Mouse (Mus musculus) right cerebral cortex, postnatal 10 days (tissue): ENCODE results near the gene Shld1.

Experiments used
- DNase-seq, 2 experiments: peaks; one replicate each; pipeline ENCODE4 v3.0.0; 2021; ENCODE audit warnings: low spot score in 2 of 2

The Shld1 gene

DNA sequence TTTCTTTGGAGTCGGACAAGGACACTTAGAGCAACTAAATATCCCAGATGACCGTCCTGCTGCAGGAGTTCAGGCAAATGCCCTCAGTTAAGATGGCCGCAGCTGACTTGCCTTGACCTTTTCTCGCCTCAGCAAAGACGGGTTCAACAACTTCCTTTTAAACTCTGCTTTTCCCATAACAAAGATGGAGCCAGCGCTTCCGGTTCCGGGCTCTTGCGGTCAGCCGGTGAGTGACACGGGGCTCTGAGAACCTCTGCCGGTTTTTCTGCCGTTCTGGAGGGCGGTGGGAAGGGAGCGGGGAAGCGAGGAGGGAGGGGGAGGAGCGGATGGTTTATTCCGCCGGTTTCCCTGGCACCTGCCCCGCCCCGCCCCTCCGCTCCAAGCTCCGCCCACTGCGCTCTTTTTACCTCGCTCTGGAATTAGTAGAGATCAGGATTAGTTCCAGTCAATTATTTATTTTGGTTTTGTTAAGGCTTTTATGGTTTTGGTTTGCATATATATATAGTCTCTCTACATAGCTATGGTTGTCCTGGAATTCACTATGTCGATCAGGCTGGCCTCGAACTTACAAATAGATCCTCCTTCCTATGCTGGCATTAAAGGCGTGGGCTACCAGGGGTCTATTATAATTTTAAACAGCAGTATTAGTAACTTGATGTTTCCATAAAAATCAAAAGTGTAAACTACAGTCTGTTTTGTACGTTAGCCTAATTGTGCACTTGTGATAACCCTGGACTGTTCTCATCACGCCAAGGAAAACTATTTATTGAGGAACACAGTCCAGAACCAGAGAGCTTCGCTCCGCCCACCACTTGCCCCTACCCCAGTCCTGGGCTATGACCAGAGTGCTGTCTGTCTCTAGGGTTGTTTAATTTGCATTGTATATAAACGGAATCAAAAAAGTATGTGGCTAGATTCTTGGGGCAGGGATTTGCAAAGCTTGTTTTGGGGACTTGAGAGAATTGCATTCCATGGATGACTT lies at the start of gene Shld1:
Shld1 (plus strand) TSS at position 176 of the 982 bp plus-strand sequence.
- peak; percentile 94 to 96 for DNase-seq

DNA sequence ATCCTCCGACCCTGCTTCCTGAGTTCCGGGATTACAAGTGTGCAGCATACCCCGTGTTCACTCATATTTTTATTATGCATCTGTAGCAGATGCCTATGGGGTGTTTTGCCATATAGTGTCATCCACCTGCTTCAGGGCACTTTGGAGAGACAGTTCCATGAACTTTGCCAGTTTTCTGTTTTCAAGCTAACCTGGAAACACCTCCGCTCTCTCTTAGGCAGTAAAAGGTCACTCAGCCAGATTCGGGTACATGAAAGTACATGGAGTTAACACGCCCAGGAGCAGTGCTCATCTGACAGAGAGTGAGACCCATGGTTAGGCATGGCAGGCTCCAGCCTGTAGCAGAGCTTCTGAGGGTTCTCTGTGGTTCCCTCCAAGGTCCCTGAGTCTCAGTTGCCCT lies 48.4 kb upstream of the Shld1 start:
- DNase-seq = no peak

DNA sequence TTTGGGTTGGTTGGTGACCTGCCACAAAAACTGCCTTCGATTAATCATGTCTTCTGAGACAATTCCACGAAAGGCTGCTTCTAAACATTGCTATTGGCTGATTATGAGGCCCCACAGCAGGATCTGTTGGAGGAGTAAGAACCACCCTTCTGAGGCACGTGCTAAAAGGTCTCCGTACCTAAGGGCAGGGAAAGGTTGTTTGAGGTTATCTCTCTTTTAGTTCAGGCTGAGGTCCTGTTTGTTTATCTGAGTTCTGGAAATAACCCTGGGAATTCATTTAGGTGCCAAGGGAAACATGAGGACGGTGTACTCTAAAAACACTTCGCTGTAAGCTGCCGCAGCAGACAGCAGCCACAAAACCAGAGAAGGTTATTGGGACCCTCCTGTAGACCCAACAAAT lies 47.4 kb upstream of the Shld1 start:
- no peak for DNase-seq

DNA sequence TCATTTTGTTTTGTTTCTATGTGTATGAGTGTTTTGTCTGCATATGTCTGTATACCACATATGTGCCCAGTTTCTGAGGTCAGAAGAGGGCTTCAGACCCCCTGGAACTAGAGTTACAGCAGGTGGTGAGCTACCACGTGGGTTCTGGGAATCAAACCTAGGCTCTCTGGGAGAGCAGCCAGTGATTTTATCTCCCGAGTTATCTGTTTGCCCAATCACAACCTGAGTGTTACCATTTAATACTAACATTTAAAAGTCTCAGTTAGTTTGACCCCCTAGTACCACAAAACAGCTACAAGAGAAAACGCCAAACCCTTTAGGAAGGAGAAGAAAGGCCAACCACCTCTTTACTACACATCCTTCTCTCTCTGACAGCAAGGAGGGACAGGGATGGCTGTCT lies 45.5 kb upstream of the Shld1 start:
- DNase-seq = no peak

DNA sequence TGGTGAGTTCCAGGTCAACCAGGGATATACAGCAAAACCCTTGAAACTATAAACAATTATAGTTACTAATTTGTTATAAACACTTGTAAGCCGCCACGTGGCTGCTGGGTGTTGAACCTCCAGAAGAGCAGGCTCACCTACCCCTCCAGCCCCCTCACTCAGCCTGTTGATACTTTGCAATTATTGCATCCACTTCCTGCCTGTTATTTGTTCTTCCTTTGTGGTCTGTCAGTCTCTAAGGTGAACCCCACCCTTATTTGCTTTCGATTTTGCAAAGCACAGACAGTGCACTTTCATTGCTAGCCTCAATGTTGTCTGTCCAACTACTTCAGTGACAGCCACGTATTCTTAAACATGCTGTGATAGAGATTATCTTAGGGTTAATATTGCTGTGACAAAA lies 43.6 kb upstream of the Shld1 start:
- no peak for DNase-seq

DNA sequence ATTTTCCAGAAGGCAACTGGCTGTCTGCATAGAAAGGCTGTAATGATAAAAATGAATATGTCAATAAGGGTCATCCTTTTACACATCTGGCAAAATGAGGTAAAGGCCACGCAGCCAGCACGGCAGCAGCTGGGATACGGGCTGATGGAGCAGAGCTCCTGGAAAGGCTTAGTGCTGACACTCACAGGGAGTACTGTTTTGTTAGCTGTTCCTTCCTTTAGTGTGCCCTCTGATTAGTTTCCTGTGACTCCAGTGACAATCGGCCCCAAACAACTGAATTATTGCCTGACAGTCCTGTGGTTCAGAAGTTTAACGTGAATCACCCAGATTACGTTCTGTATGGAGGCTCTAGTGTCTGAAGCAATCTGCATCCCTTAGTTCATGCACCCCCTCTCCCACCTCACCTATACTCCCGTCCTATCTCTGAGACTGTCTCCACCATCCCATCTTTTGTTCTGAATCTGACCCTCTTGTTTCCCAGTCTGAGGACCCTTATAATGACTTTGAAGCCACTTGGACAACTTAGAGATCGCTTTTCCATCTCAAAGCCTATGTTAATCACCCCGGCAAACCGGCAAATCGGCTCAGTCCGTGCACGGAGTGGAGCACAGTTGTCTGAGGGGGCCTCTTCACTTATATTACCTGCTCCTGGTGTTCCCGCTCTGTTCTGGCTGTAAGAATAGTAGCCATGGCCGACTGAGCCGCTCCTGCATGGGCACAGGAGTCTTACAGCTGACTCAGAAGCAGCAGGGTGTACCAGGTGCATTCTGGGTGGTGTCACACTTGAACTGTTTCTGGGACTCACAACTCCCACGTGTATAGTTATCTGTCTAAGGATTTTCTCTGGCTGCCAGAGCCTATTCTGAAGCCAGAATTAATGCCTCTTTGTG lies 39.6 kb upstream of the Shld1 start:
- no peak for DNase-seq

DNA sequence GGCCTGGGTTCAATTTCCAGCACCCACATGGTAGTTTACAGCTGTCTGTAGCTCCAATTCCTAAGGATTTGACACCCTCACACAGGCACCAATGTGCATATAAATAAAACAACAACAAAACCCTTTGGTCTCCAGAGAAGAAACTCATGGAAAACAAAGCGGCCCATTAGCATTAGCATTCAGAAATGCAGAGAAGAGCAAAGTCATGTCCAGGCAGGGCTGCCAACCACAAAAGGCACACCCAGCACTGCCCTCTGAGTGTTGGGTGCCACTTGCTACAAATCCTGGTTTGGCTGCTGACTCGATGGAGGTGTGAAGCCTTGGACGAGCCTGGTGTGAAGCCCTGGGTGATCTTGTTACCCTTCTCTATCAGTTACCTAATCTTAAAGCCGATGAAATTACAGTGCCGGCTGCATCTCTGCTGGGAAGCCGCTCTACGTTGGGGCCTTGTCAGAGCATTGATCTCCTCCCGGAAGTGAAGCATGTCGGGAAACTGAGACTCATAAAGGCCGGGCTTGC lies 37.3 kb upstream of the Shld1 start:
- DNase-seq = no peak

DNA sequence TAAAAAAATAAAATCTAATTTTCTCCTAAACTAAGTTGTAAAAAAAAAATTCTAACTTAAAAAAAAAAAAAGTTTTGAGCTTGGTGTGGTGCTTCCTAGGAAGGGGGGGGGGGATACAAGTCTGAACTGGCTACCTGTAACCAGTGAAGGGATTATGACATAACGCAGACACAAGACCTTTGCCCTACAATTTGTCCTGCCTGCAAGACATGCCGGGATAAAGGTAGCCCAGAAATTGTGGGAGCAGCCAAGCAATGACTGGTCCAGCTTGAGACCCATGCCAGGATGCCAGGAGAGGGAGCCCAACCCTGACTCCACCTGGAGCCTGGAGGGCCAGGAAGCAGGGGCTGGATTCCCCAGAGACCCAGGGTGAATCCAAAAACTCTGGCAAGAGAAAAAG lies 36.2 kb upstream of the Shld1 start:
- no peak for DNase-seq

DNA sequence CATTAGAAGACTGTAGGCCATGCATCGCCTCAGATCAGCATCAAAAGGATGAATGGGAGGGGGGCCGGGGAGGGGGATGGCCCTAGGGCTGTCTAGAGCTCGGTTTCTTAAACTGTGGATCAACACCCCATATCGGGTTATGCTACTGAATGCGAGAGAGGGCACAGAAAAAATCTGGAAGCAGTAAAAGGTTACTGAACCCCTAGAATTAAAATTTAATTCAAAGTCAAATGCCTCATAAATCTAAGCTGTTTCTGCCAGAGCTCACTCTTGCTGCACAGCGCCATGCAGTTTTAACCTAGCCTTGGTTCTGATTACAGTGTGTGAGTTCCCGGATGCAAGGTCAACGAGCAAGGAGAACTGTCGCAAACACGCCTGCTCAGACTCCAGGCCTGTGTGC lies 34.3 kb upstream of the Shld1 start:
- no peak for DNase-seq

DNA sequence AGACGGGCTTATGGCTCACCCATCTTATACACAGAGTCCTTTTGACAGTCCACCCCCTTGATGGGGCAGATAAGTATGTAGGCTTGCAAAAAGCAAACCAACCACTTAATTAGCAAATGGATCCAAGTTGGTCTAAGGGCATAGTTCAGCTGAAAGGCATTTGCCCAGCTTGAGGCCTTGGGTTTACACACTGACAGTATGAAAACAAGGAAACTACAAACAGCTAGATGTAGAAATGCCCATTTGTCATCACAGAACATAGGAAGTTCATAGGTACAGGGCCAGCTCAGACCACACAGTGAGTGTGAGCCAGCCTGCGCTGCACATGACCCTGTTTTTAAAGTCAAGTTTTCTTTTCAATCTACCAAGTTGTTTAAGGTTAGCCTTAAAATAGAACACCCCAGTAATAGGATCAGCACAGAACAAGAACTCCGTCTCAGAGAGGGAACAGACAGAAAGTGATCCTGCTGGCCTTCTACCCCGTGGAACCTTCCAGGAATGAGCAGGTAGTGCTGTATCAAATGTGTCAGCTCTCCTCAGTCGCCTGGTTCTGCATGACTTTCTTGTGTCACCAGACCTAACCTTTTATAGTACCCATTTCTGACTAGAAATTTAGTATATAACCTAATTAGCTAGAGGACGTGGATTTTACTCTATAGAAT lies 31.8 kb upstream of the Shld1 start:
- DNase-seq = no peak

DNA sequence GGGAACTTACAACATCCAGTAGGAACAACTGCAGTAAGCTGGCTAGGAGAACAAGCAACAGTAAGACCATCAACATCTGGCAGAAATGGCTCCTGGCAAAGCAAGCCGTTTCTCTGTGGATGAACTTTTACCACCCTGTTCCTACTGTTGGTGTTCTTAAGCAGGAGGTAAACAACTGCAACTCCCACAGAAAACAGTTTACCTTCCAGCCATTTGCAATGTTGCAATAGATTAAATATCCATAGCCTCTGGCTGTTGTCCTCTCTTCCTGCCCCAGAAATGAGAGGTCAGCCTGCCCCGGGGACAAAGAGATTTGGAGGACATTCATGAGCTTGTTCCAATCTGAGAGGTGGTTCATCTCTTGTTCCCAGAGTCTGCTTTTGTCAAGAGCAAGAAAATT lies 29.5 kb upstream of the Shld1 start:
- DNase-seq = no peak

DNA sequence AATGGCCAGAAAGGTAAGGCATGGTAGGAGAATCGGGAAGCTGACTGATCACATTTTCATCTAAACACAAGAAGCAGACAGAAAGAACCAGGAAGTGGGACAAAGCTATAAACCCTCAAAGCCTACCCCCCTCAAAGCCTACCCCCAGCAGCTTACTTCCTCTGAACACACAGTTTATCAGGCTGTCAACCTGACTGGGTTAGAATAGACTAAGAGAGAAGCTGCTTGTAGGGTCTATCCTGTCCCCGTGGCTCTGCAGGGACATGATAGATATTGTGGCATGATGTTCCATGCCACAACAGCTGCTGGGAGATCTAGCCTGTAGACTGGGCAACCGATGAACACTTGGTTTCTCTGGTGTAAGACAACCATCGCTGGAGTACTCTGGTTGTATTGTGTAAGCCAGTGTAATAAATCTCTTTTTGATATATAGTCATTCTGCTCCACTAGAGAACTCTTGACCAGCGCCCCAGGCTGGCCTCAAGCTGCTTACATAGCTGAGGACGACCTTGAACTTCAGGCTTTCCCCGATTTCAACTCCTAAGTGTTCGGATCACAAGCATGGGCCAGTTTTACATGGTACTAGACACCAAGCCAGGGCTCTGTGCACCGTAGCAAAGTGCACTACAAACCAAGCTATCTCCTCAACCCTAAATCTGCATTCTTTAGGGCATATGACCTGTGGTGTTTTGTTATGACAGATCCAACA lies 28.2 kb upstream of the Shld1 start:
- DNase-seq = no peak

DNA sequence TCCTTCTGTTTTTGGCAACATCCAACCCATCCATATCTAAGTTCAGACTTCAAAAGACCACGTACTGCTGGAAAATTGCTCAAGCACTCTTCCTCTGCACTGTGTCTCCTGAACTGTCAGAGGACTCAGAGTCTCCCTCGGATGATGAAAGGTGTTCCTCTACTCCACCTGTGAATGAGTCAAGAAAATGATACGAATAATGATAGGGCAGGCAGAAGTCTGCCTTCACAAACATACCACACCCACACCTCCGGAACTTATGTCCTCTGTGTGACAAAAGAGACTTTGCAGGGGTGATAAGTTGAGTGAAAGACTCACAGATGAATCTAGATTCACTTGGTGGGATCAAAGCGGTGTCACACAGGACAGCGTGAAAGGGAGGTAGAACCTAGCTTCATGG lies 17.6 kb upstream of the Shld1 start:
- DNase-seq = no peak

DNA sequence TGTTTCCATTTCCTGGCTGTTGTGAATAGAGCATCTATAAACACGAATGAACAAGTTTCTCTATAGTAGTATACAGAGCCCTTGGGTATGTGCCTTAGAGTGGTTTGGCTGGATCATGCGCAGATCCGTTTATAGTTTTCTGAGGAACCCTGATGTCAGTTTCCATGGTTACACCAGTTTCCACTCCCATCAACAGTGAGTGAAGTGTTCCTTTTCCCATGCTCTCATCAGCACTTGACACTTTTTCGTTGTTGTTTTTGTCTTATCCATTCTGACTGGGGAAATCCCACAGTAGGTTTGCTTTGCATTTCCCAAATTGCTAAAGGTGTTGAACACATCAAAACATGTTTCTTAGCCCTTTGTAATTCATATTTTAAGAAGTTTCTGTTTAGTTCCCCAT lies 16.4 kb upstream of the Shld1 start:
- no peak for DNase-seq

DNA sequence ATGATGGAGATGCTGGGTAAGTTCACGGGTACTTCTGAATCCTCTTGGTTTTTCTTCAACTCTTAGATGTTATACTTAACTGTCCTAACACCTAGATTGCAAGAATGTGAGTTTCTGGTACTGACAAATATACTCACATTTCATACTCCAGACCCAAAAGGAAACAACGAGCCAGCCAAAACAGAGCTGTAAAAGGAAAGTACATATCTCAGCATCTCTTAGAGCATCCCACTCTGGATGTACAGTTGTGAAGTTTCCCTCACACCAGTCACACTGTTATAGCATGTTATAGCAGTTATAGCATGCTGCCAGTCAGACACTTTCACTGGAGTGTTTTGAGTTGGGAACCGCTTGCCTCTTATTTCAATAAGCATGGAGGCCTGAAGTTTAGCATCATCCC lies 14.6 kb upstream of the Shld1 start:
- no peak for DNase-seq

DNA sequence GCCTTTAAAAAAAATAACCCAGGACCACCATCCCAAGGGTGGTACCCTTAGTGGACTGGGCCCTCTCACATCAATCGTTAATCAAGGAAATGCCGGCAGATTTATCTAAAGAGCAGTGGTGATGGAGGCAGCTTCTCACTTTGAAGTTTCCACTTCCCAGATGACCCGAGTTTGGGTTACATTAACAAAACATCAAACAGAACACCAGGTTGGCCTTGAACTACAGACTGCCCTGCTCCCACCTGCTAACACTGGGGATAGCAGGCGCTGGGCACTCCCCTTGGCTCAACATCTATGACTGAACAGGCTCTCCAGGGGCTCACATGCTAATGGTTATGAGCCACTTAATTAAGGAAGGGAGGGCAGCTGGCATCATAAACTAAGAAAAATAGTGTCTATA lies 10.6 kb upstream of the Shld1 start:
- no peak for DNase-seq

DNA sequence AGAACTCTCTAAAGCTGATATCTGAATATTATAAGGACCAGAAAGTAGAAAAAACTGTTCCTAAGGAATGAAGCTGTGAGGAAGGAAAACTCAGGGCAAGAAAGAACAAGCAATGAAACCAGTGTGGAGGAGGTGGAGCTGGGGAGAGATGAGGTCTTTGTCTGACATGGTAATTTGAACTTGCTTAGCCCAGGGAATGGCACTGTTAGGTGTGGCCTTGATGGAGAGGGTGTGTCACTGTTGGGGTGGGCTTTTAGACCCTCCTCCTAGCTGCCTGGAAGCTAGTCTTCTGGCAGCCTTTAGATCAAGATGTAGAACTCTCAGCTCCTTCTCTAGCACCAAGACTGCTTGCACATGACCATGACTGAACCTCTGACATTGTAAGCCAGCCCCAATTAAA lies 1.7 kb upstream of the Shld1 start:
- DNase-seq = no peak

DNA sequence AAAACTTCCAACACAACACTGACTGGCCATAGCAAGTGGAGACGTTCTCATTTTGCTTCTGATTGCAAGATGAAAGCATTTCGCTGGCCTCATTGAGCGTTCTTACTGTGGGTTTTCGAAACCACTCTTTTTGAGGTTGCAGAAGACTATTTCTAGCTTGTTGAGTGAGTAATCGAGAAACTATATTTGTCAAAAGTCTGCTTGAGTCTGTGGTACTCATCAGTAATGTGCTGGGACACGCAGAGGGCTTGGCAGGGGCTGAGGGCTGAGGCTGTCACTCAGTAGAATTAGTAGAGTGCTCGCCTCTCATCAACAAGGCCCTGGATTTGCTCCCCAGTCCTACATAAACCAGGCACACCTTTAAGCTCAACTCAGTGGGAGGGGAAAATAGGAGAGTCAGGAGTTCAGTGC lies 1.9 kb downstream of the Shld1 start:
- peak; percentile 38 to 49 for DNase-seq

DNA sequence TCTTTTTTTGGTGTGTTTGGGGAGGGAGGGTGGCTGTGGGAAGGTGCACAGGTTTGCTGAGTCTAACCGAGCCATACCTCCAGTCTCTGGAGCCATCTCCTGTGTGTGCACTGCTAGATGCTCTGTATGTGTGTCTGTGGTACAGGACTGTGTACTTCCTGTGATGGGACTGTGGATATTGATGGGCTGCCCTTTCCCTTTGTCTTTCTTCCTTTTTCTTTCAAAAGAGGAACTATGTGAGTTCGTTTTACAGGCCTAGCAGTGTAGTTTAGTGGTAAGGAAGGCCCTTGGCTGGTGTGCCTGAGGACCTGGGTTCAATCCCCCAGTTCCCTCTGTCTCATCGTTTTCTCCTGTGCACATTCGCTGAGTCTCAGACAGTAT lies 2.4 kb downstream of the Shld1 start:
- DNase-seq = no peak

DNA sequence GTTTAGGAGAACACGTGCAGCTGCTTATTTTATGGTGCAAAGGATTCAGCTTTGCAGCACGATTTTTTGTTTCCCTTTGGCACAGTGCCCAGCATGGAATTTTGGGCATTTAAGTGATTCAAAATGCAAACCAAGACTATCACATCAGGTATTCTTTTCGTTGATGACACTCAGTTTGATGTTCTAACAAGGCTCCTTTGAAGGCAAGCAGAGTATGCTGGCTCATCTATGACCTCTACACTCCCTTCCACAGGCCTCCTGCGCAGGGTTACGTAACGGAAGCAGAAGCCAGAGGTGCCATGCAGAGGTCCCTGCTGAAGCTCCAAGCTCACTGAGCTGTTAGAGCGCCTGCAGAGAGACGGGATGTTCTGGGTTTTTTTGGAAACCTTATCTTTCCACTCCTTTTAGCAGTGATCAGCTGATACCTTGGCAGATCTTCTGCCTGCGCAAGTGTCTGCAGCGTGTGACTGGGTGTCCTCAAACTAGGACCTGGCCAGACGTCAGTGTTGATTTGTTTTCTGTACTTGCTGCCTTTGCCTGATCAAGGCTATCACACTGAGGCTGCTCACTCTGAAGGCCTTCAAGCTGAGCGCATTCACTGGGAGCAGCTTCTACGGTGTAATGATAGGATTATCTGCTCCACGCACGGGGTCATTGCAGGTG lies 3.0 kb downstream of the Shld1 start:
- DNase-seq = peak; percentile 78 to 82

DNA sequence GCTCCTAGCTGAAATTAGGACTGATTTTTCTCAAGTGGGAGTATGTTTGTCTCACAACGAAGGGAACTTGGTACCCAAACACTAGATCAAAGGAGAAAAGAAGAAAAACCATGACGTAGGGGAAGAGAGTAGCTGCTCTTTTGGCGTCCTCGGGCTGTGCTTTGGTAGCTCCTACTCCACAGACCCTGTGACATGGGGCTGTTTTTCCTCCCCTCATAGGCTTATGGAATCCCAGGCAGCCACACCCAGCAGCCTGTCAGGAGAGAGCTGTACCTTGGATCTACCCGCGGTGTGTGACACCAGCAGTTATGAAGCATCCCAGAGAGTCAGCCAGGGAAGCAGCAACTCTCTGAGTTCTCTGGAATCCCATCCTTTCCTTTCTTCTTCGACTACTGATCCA lies 5.0 kb downstream of the Shld1 start:
- no peak for DNase-seq
